Mouse (Mus musculus): ENCODE results near the gene Tenm3.

Gene Tenm3

DNA sequence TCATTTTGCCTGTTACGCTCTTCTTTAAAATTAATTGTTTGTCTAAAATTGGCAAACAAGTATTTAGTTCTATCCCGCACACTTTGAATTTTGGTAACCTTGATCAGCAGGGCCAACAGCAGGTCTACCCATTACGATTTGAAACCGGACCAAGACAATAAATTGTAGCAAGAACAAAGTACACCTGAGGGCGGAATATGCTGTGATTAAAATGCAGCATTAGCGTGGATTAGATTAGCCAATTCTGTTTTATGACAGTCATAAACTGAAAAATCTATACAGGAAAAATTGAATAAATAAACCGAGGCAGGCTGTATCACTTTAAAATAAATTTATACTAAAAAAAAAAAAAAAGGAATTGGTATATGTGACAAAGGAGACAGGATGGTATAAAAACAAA is 193.9 kb downstream of the Tenm3 start:
- no peak for DNase-seq

DNA sequence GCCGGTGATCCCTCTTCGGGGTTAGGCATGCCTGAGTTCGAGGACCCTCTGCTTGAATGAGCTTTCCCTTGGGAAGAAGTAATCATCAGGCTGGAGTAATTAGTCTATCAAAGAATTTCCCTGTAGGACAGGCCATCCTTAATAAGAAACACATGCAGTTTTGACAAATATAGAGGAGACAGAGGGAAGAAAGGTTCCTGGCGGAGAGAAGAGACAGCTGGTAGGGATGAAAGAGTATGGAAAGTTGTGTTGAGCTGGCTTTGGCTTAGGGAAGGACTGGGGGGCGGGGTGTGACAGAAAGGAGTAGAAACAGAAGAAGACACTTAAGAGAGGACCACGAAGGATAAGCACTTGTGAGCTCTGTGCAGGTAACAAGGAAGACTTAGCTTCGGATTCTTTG is 194.3 kb downstream of the Tenm3 start:
- DNase-seq: no peak

GRCm38 (mm10) chr8:48646110-48646509 is 197.6 kb downstream of the Tenm3 start:
- DNase-seq: no peak

DNA sequence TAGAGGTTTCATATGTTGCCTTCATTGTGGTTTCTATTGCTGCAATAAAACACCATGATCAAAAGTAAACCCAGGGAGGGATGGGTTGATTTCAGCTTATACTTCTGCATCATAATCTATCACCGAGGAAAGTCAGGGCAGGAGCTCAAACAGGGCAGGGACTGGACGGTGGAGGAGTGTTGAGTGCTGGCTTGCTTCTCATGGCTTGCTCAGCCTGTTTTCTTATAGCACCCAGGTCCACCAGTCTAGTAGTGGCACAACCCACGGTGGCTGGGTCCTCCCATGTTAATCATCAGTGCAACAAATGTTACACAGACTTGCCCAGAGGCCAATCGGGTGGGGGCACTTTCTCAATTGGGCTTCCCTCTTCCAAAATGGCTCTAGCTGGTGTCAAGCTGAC is 205.6 kb downstream of the Tenm3 start:
- DNase-seq: no peak

DNA sequence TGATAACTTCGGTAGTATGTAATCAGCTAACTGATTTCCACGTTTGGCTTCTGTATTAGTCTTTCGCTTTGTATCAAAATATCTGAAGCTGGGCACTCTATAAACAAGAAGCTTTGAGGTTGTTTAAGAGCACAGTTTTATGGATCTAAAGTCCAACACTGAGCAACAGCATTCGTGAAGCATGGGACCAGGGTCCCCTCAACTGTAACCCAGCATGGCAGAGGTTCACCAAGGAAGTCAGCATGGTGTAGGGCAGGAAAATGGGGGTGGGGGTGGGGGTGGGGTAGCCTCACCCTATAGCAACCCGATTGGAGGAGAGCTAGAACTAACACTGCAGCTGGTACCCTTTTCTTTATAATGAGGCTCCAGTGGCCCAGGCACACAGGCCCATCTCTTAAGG is 206.8 kb downstream of the Tenm3 start:
- DNase-seq: no peak

- DNase-seq: no peak
Observed at GRCm38 (mm10) chr8:48635815-48636214, 207.9 kb downstream of the Tenm3 start.

- no peak for DNase-seq
Observed at GRCm38 (mm10) chr8:48633426-48633825, 210.3 kb downstream of the Tenm3 start.

DNA sequence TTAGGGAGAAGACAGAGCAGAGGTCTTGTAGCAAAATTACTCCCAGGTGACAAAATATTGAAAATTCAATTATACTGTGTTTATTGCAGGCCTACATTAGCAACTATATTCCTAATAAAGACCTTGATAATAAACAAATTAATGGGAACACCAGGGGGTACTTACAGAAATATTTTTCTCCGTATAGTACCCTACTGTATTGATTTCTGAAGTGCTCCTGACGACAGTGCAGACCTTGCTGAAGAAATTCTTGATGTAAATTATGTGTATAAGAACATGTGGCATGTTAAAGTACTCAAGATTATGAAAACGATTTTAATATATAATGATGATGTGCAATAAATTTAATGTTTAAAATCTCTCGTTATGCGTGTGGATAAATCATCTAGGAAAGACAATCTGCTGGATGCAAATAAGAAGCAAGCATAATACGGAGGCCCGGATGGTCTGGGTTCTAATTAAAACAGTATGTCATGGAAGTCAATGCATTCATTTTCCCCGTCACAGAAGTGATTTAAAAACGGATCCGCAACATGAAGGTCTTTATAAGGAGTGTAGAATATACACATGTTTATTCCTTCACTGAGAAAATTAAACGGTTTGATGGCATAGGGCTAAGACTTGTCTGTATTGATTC is 221.1 kb downstream of the Tenm3 start:
- no peak for DNase-seq

DNA sequence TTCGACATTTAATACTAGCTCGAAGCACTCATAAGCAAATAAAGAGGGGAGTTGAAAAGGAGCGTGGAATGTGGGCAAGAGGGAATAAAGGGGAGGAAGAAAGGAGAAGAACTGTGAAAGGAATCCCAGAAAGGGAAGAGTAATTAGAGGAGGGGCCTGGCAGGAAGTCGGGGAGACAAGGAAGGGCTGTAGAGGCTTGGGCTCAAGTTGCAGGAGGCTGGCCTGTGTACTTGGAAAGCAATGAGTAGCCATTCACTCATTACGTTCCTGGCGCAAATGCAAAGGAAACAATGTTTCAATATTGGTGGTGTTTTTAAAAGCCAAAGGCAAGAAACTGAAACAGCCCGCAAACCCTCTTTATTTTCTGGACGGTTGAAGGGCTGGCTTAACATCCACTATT is 228.7 kb downstream of the Tenm3 start:
- DNase-seq: no peak

GRCm38 (mm10) chr8:48611934-48612512 is 231.7 kb downstream of the Tenm3 start:
- DNase-seq: no peak

- DNase-seq: no peak
Observed at GRCm38 (mm10) chr8:48611126-48611525, 232.6 kb downstream of the Tenm3 start.

- DNase-seq: no peak
Observed at GRCm38 (mm10) chr8:48610316-48610715, 233.4 kb downstream of the Tenm3 start.

DNA sequence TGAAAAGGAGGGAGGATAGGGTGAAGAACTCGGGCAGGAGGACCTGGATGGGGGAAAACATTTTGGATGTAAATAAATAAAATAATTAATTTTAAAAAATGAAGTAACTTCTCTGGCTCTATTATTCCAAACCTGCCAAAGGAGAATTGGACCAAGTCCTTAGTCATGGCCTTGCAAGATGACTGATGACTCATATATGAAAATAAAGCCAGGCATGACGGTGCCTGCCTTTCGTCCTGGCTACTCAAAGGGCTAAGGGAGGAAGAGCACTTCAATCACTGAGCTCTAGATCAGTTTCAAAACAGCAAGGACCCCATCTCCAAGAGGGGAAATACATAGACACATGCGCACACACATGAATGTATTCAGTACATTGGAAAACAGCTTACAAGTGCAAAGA is 234.1 kb downstream of the Tenm3 start:
- no peak for DNase-seq

- DNase-seq: no peak
Observed at GRCm38 (mm10) chr8:48604190-48604897, 239.4 kb downstream of the Tenm3 start.

- peak; percentile 31 to 49 for DNase-seq
Observed at GRCm38 (mm10) chr8:48603165-48603840, 240.4 kb downstream of the Tenm3 start.

DNA sequence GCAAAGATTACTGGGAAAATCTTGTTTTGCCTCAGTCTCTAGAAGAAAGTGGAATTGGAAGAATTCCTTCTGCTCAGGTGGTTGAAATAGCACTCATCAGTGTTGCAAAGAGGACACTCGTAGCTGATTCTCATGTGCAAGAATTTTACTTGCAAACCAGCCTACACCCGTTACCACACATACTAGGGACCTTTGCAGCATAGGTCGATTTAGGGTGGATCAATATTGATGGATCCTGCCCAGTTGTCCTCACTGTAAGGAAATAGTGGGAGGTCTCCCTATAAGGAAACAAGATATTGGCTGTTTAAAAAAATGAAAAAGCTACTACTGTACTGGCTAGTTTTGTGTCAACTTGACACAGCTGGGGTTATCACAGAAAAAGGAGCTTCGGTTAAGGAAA is 242.1 kb downstream of the Tenm3 start:
- DNase-seq: no peak

DNA sequence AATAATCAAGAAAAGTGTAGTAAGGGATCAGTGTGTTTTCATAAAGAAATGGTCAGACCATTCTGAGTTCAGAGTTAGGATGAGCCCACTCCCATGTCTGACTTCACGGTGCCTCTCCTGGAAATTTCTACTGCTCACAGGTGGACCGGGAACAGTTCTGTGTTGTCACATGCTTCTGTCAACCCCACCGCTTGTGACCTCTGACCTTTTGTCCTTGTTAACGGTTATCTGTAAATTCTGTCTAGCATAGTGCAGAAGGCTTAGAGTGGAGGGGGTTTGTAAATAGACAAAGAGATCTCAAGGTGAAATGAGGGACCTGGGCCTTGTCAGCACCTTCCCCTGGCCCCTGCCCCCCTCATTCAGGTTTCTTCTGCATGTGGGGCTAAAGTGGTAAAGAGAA is 244.7 kb downstream of the Tenm3 start:
- DNase-seq: no peak

- DNase-seq: no peak
Observed at GRCm38 (mm10) chr8:48596332-48596731, 247.4 kb downstream of the Tenm3 start.

DNA sequence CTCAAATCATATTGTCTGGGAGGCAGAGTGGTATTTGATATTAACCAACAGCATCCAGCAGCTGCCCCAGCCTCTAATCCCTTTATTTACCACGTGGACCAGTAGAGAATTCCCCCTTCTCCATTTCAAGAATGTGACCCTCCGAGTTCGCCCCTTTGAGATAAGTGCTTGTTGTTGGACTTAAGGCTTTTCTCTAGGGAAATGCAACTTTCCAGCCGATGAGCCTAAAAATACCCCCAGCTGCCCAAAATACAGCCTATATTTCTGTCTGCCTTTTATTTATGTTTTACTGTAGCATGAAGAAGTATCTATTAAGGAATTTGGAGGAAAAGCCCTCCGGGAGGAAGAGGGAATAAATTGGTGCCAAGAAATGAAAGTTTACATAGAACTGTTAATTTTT is 251.9 kb downstream of the Tenm3 start:
- no peak for DNase-seq

GRCm38 (mm10) chr8:48579732-48580131 is 264.0 kb downstream of the Tenm3 start:
- DNase-seq: no peak

DNA sequence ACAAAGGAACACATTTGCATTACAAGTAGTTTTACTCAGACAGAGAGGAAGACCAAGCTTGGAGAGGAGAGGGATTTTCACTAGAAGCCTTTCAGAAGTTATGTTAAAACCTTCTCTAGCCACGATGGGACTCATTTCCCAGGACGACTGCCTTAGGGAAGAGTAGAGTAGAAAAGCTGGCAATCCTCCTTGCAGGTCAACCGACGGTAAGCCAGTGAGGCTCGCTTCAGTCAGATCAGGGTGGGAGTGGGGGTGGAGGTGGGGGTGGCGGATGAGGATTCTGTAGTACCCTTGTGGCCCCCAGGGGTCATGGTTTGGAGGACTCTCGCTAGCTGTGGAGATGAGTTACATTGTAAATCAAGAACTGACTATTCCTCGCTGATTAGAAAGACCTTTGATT is 264.6 kb downstream of the Tenm3 start:
- DNase-seq: no peak

DNA sequence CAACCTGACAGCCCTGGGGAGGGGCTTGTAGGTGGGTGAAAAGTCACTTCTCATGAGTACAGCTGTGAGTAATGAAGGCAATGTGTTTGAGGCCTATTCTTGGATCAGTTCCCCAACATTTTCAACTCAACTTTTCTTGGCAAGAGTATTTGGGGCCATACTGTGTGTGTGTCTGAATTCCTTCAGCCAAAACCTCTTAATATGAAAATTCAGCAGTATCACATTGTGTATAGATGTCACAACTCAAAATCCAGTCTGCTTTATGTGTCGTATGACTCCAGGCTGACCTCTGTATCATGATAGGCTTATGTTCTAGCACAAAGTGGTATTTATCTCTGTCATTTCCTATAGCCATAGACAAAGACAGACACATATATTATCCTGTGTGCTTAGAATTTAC is 270.8 kb downstream of the Tenm3 start:
- no peak for DNase-seq

GRCm38 (mm10) chr8:48572345-48572744 is 271.4 kb downstream of the Tenm3 start:
- DNase-seq: no peak

DNA sequence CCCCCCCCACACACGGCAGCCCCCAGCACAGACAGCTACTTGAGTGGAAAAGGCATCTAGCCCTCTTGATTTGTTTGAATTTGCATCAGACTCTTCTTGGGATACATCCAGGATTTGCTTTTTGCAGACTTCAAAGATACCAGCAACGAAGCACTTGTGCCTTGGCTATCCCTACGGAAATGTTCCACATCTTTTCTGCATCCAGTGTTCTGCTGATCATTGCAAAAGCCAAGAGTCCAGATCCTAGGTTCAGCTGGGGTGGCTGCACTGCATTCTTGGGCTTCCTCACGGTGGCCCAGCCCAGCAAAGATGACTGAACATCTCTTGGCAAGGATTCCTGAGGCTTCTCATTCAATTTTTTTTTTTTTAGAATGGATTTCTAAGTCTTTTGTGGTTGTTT is 275.1 kb downstream of the Tenm3 start:
- no peak for DNase-seq

All from kidney, adult 8-10 months (tissue).